Mouse (Mus musculus) intestine, embryonic 16.5 days (tissue): Measurements from ENCODE around the gene Mrap. TPM values are rescaled to one million over a fixed set of nuclear protein-coding genes. Genes with fewer than 3 reads are reported as not detected.

Experiments used
- ATAC-seq: fragments of 200-750 bp; cut with Nextera tagmentation; 2 replicates; pipeline ENCODE4 v1.8.0; 2017; ENCODE audit warnings: moderate TSS enrichment, moderate library complexity
- H3K27ac ChIP-seq: fragments of 300-500 bp; sonication (generic); 2 replicates; pipeline ENCODE4 v1.5.1; 2014; ENCODE audit warnings: mild to moderate bottlenecking, low read length
- H3K27me3 ChIP-seq: fragments of 300-500 bp; sonication (generic); replicated peaks from 2 replicates; pipeline ENCODE4 v1.6.1; 2014; ENCODE audit warnings: low read length, control low read depth, mixed read lengths; ENCODE audit not compliant: control insufficient read depth, insufficient read depth
- H3K36me3 ChIP-seq: fragments of 300-500 bp; sonication (generic); 2 replicates; pipeline ENCODE4 v1.6.1; 2014; ENCODE audit warnings: low read length, control low read depth; ENCODE audit not compliant: control insufficient read depth, insufficient read depth
- H3K4me1 ChIP-seq: fragments of 300-500 bp; sonication (generic); 2 replicates; pipeline ENCODE4 v1.6.1; 2014; ENCODE audit warnings: low read length, control low read depth, mixed read lengths; ENCODE audit not compliant: control insufficient read depth, insufficient read depth
- H3K4me2 ChIP-seq: fragments of 300-500 bp; sonication (generic); 2 replicates; pipeline ENCODE4 v1.6.1; 2014; ENCODE audit warnings: low read depth, low read length, control low read depth
- H3K4me3 ChIP-seq: fragments of 300-500 bp; sonication (generic); 2 replicates; pipeline ENCODE4 v1.5.1; 2014; ENCODE audit warnings: mild to moderate bottlenecking, low read length
- H3K9ac ChIP-seq: fragments of 300-500 bp; sonication (generic); 2 replicates; pipeline ENCODE4 v1.6.1; 2014; ENCODE audit warnings: low read depth, low read length
- H3K9me3 ChIP-seq: fragments of 300-500 bp; sonication (generic); 2 replicates; pipeline ENCODE4 v1.6.1; 2016; ENCODE audit warnings: low read length, control low read depth; ENCODE audit not compliant: control insufficient read depth
- WGBS: fragments of 180-500 bp; shearing (Covaris S2); extraction: QIAGEN DNeasy Blood & Tissue Kit; methylation state at CpG from one replicate; pipeline ENCODE4 v1.1.7; 2014; 5-methylcytosine and 5-hydroxymethylcytosine counted together
- polyA plus RNA-seq: library from polyadenylated mRNA; unstranded; fragments of >200 nt; fragmentation: Nextera tagmentation; extraction: Ambion mirVana; gene quantifications from 2 replicates; pipeline ENCODE4 v1.2.1, GENCODE M21; 2015

Gene Mrap
- 0.23 and 3.3 TPM in 2 replicates for polyA plus RNA-seq

GRCm38 (mm10) chr16:90738092-90738956 lies at the start of gene Mrap:
TSS of gene Mrap (plus strand) at chr16:90738207.
- H3K9me3 ChIP-seq = no peaks in the 10 kb centered on the region
- 71% methylated on average over 26 of the region's 26 CpGs for WGBS
- H3K9ac ChIP-seq = no peak within 1 kb of the TSS
- H3K27me3 ChIP-seq = no peaks in the 10 kb centered on the region
- no peaks in the 10 kb centered on the region for H3K36me3 ChIP-seq
- H3K4me3 ChIP-seq = no peak within 1 kb of the TSS
- no peaks in the 10 kb centered on the region for H3K4me1 ChIP-seq
- H3K27ac ChIP-seq = no peak within 1 kb of the TSS
- ATAC-seq = 0 out of 2 replicates have a peak, but pooled peaks have one; percentile 33
- no peak within 1 kb of the TSS for H3K4me2 ChIP-seq

GRCm38 (mm10) chr16:90692704-90693385 lies 45.2 kb upstream of the Mrap start:
- Histone ChIP-seq H3K27me3 (no peaks in the 10 kb centered on the region), H3K4me3 (no peak overlapping the region), H3K9me3 (no peaks in the 10 kb centered on the region), H3K4me1 (no peaks in the 10 kb centered on the region; the same call in 1 of the 2 replicates), H3K9ac (no peak overlapping the region), H3K36me3 (no peaks in the 10 kb centered on the region), H3K4me2 (no peak overlapping the region), H3K27ac (no peak overlapping the region)
- WGBS = 78% methylated on average over 15 of the region's 15 CpGs
- no peak for ATAC-seq

- H3K27ac ChIP-seq = no peak overlapping the region
- H3K4me3 ChIP-seq = no peak overlapping the region
- H3K4me2 ChIP-seq = no peak overlapping the region
- WGBS = 91% methylated on average over 5 of the region's 5 CpGs
- no peaks in the 10 kb centered on the region for H3K4me1 ChIP-seq
- no peak for ATAC-seq
- H3K27me3 ChIP-seq = no peaks in the 10 kb centered on the region
- no peak overlapping the region for H3K9ac ChIP-seq
- no peaks in the 10 kb centered on the region for H3K36me3 ChIP-seq
- H3K9me3 ChIP-seq = no peaks in the 10 kb centered on the region
Observed at GRCm38 (mm10) chr16:90693625-90694024, 44.4 kb upstream of the Mrap start.

DNA sequence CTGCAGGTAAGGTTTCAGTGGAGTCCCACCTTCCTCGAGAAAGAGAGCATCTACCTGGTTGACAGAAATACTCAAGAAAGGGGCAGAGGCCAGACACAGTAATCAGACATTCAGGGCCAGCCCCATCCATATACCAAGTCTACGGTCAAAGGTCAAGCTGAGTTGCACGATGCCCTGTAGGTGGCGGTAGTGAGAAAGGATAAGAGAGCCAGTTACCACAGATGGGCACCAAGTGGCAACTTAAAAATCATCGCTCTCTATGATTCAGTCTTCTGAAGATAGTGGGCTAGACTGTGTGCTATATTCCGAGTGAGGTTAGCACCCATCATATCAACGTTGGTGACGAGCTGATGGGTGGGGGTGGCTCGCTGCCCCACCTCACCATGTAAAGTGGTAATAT lies 43.3 kb upstream of the Mrap start:
- Histone ChIP-seq H3K4me2 (no peak overlapping the region), H3K4me1 (no peaks in the 10 kb centered on the region), H3K9ac (no peak overlapping the region), H3K36me3 (no peaks in the 10 kb centered on the region), H3K27ac (no peak overlapping the region), H3K4me3 (no peak overlapping the region), H3K27me3 (no peaks in the 10 kb centered on the region), H3K9me3 (no peaks in the 10 kb centered on the region)
- no peak for ATAC-seq
- WGBS = 68% methylated on average over 9 of the region's 9 CpGs

DNA sequence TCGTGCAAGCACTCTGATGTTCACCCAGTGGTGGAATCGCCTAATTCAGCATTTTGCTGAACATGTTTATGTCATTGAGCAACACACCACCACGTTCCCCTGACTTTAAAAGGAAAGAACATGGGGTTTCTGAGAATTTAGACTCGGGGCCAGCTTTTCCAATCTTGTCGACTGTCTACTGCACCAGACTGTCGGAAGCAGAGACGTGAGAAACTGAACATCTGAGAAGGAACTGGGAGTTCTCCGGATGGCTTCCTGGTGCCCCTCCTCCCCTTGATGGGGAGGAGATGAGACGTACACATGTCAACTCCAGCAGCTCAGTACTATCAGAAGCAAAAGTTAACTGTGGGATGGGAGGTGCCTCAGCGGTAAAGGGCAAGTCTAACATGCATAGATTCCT lies 42.9 kb upstream of the Mrap start:
- ATAC-seq = no peak
- 60% methylated on average over 10 of the region's 10 CpGs for WGBS
- Histone ChIP-seq H3K27me3 (no peaks in the 10 kb centered on the region), H3K4me3 (no peak overlapping the region), H3K27ac (no peak overlapping the region), H3K9me3 (no peaks in the 10 kb centered on the region), H3K9ac (no peak overlapping the region), H3K36me3 (no peaks in the 10 kb centered on the region), H3K4me2 (no peak overlapping the region), H3K4me1 (no peaks in the 10 kb centered on the region)

DNA sequence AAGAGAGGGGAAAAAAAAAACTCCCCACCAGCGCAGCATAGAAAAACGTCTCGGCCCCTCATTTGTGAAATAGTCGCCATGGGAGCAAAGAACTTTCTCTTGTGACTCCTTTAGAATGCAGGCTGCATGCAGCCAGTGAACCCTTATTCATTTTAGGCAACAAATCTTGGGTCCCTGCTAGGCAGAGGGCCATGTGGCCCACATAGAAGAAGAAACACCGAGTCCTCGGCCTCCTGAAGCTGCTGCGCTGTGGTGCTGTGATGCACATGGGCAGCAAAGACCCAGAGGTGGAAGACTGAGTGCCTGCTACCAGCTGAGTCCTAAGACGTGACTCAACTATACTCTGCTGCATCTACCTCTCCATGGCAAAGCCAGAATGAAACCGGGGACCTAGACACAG lies 41.7 kb upstream of the Mrap start:
- 78% methylated on average over 9 of the region's 9 CpGs for WGBS
- Histone ChIP-seq H3K4me2 (no peak overlapping the region), H3K36me3 (no peaks in the 10 kb centered on the region), H3K9me3 (no peaks in the 10 kb centered on the region), H3K4me3 (no peak overlapping the region), H3K9ac (no peak overlapping the region), H3K27ac (no peak overlapping the region), H3K27me3 (no peaks in the 10 kb centered on the region), H3K4me1 (no peaks in the 10 kb centered on the region)
- ATAC-seq = no peak

DNA sequence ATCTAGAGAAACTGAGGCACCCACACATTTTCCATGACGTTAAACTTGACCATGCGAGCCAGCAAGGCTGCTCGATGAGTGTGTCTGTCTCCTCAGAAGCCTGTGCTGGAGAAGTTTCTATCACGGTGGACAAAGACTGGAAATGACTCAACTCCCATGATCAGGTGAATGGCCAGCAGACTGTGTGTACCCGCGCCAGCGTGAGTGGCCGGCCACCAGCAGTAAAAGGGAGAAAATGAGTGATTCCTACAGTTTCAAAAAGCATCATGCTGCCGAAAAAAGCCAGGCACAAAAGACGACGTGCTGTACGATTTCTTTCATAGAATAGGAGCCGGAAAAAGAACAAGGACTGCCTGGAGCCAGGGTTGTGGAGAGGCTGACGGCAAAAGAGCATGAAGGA lies 38.6 kb upstream of the Mrap start:
- H3K4me1 ChIP-seq = no peaks in the 10 kb centered on the region; the same call in 1 of the 2 replicates
- H3K9me3 ChIP-seq = no peaks in the 10 kb centered on the region
- 84% methylated on average over 14 of the region's 14 CpGs for WGBS
- no peak overlapping the region for H3K27ac ChIP-seq
- no peaks in the 10 kb centered on the region for H3K36me3 ChIP-seq
- H3K27me3 ChIP-seq = no peaks in the 10 kb centered on the region
- no peak overlapping the region for H3K4me3 ChIP-seq
- H3K4me2 ChIP-seq = no peak overlapping the region
- ATAC-seq = no peak
- no peak overlapping the region for H3K9ac ChIP-seq

DNA sequence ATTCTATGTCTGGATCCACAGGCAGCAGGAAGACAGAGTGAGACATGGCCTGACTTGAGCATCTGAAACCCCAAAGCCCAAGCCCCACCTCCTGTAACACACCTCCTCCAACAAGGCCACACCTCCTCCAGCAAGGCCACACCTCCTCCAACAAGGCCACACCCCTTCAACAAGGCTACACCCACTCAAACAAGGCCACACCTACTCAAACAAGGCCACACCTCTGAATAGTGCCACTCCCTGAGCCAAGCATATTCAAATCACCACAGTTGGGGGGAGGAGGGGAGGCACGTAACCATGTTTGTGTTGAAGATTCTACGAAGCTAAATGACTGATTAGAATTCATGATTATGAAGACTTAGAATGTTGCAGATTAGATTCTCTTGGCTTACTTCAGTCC lies 36.5 kb upstream of the Mrap start:
- Histone ChIP-seq H3K4me2 (no peak overlapping the region), H3K9ac (no peak overlapping the region), H3K27ac (no peak overlapping the region), H3K36me3 (no peaks in the 10 kb centered on the region), H3K4me1 (peaks cover 7% of the 10 kb centered on the region), H3K4me3 (no peak overlapping the region), H3K9me3 (no peaks in the 10 kb centered on the region), H3K27me3 (no peaks in the 10 kb centered on the region)
- ATAC-seq = no peak
- 89% methylated on average over 2 of the region's 2 CpGs for WGBS

- H3K4me1 ChIP-seq = peaks cover 7% of the 10 kb centered on the region
- no peak for ATAC-seq
- no peaks in the 10 kb centered on the region for H3K9me3 ChIP-seq
- no peak overlapping the region for H3K4me3 ChIP-seq
- no peak overlapping the region for H3K4me2 ChIP-seq
- no peaks in the 10 kb centered on the region for H3K36me3 ChIP-seq
- WGBS = 7% methylated on average over 1 of the region's 1 CpGs
- no peaks in the 10 kb centered on the region for H3K27me3 ChIP-seq
- H3K27ac ChIP-seq = no peak overlapping the region
- H3K9ac ChIP-seq = no peak overlapping the region
Observed at GRCm38 (mm10) chr16:90703646-90704045, 34.4 kb upstream of the Mrap start.
